Mouse (Mus musculus) stomach, postnatal 0 days (tissue): ENCODE data around the gene Upk3a.
"Not testable (repeated sequence)": the region's sequence is repeated elsewhere in the genome, so short reads cannot be mapped to it uniquely, and the experiment has no call there.

Experiments
- CTCF ChIP-seq: IDR thresholded peaks from 2 replicates; pipeline ENCODE4 v1.5.1; 2016; ENCODE audit warnings: antibody characterized with exemption, low read depth, mild to moderate bottlenecking, moderate library complexity
- EP300 ChIP-seq: optimal IDR thresholded peaks from 2 replicates; pipeline ENCODE3; 2016; ENCODE audit warnings: antibody characterized with exemption

GRCm38 (mm10) chr15:85033916-85034315 is 17.0 kb downstream of the Upk3a start:
- not testable (repeated sequence) for TF ChIP-seq EP300, CTCF
